Mouse (Mus musculus) adrenal gland, postnatal 14 days (tissue): ENCODE measurements at regions not wholly inside any gene's neighbourhood (a gene's known extent, or its start where the extent isn't known, plus 50 kb on each side); places are given as distances from the start of the nearest gene placed in this dataset.

Source experiments
- DNase-seq: peaks from one replicate; pipeline ENCODE4 v3.0.0; 2021; ENCODE audit warnings: mixed read lengths

- DNase-seq, result no peak
These were observed 111.6 kb upstream of the Mylip start for GRCm38 (mm10) chr13:45277842-45278416.

- DNase-seq, result no peak
These were observed 108.4 kb upstream of the Mylip start for GRCm38 (mm10) chr13:45281106-45281505.

GRCm38 (mm10) chr13:45286651-45287050 lies 102.9 kb upstream of the Mylip start:
- DNase-seq, result no peak

- DNase-seq, result no peak
These were observed 102.3 kb upstream of the Mylip start for GRCm38 (mm10) chr13:45287217-45287616.

GRCm38 (mm10) chr13:45289976-45290375 lies 99.6 kb upstream of the Mylip start:
- DNase-seq, result no peak

GRCm38 (mm10) chr13:45294691-45295090 lies 94.9 kb upstream of the Mylip start:
- DNase-seq, result no peak

- peak; percentile 49 for DNase-seq
These were observed 88.9 kb upstream of the Mylip start for GRCm38 (mm10) chr13:45300610-45301009.

- no peak for DNase-seq
These were observed 88.2 kb upstream of the Mylip start for GRCm38 (mm10) chr13:45301191-45301905.

GRCm38 (mm10) chr13:45302796-45303195 lies 86.7 kb upstream of the Mylip start:
- no peak for DNase-seq

- DNase-seq, result no peak
These were observed 83.4 kb upstream of the Mylip start for GRCm38 (mm10) chr13:45306177-45306576.

GRCm38 (mm10) chr13:45307226-45307625 lies 82.3 kb upstream of the Mylip start:
- no peak for DNase-seq

GRCm38 (mm10) chr13:45319646-45320045 lies 69.9 kb upstream of the Mylip start:
- DNase-seq, result no peak

GRCm38 (mm10) chr13:45325736-45326293 lies 63.7 kb upstream of the Mylip start:
- DNase-seq, result no peak

GRCm38 (mm10) chr13:45326751-45327150 lies 62.8 kb upstream of the Mylip start:
- DNase-seq, result no peak

- peak; percentile 56 for DNase-seq
These were observed 59.0 kb upstream of the Mylip start for GRCm38 (mm10) chr13:45330561-45330960.

GRCm38 (mm10) chr13:45332031-45332430 lies 57.5 kb upstream of the Mylip start:
- no peak for DNase-seq

GRCm38 (mm10) chr13:45333634-45334033 lies 55.9 kb upstream of the Mylip start:
- DNase-seq, result no peak
